Mouse (Mus musculus) midbrain, embryonic 12.5 days (tissue): ENCODE measurements around the gene Senp3. TPM values are rescaled to one million over a fixed set of nuclear protein-coding genes. Genes with fewer than 3 reads are reported as not detected.
A peak's percentile ranks its signal among the peaks of the same experiment; 100 is the strongest.
"Not testable (repeated sequence)": the region's sequence is repeated elsewhere in the genome, so short reads cannot be mapped to it uniquely, and the experiment has no call there.

Experiments used
- ATAC-seq: fragments of 200-750 bp; cut with Nextera tagmentation; 2 replicates; pipeline ENCODE4 v1.8.0; 2017; ENCODE audit warnings: low read depth, moderate TSS enrichment, moderate library complexity; ENCODE audit not compliant: low FRiP score
- H3K27ac ChIP-seq: fragments of 300-500 bp; sonication (generic); replicated peaks from 2 replicates; pipeline ENCODE4 v1.5.1; 2016; ENCODE audit warnings: mild to moderate bottlenecking
- H3K27me3 ChIP-seq: fragments of 300-500 bp; sonication (generic); 2 replicates; pipeline ENCODE4 v1.6.1; 2016; ENCODE audit warnings: mild to moderate bottlenecking
- H3K36me3 ChIP-seq: fragments of 300-500 bp; sonication (generic); 2 replicates; pipeline ENCODE4 v1.6.1; 2016
- H3K4me1 ChIP-seq: fragments of 300-500 bp; sonication (generic); 2 replicates; pipeline ENCODE4 v1.6.1; 2016
- H3K4me2 ChIP-seq: fragments of 300-500 bp; sonication (generic); replicated peaks from 2 replicates; pipeline ENCODE4 v1.6.1; 2016; ENCODE audit warnings: mild to moderate bottlenecking, moderate library complexity
- H3K4me3 ChIP-seq: fragments of 300-500 bp; sonication (generic); 2 replicates; pipeline ENCODE4 v1.5.1; 2016; ENCODE audit warnings: mild to moderate bottlenecking
- H3K9ac ChIP-seq: fragments of 300-500 bp; sonication (generic); replicated peaks from 2 replicates; pipeline ENCODE4 v1.6.1; 2016; ENCODE audit warnings: mild to moderate bottlenecking, moderate library complexity
- H3K9me3 ChIP-seq: fragments of 300-500 bp; sonication (generic); 2 replicates; pipeline ENCODE4 v1.6.1; 2016; ENCODE audit warnings: mild to moderate bottlenecking
- WGBS: fragments of 180-500 bp; shearing (Covaris S2); methylation state at CpG from one replicate; pipeline ENCODE4 v1.1.7; 2016; 5-methylcytosine and 5-hydroxymethylcytosine counted together
- polyA plus RNA-seq: library from polyadenylated mRNA; unstranded; fragments of >200 nt; fragmentation: Nextera tagmentation; extraction: Ambion mirVana; gene quantifications from 2 replicates; pipeline ENCODE4 v1.2.1, GENCODE M21; 2016

The Senp3 gene
- polyA plus RNA-seq, result 108 and 113 TPM in 2 replicates

GRCm38 (mm10) chr11:69681314-69682208 lies at the start of gene Senp3:
TSS of gene Senp3 (minus strand) at chr11:69682084.
- Histone ChIP-seq H3K27ac (peak within 1 kb of the TSS; percentile 88), H3K36me3 (peaks cover 35% of the 10 kb centered on the region), H3K4me3 (peak within 1 kb of the TSS; percentile 81), H3K27me3 (peaks cover 11% of the 10 kb centered on the region; the same call in 1 of the 2 replicates), H3K9ac (peak within 1 kb of the TSS; percentile 76), H3K9me3 (no peaks in the 10 kb centered on the region), H3K4me1 (peaks cover 32% of the 10 kb centered on the region), H3K4me2 (peak within 1 kb of the TSS; percentile 93)
- under 1% methylated on average over 78 of the region's 80 CpGs for WGBS
- peak; percentile 96 for ATAC-seq

GRCm38 (mm10) chr11:69731408-69731807 lies 49.5 kb upstream of the Senp3 start:
- 96% methylated on average over 2 of the region's 3 CpGs for WGBS
- not testable (repeated sequence) for H3K9me3 ChIP-seq, H3K27ac ChIP-seq, H3K9ac ChIP-seq, H3K4me3 ChIP-seq, H3K4me2 ChIP-seq, H3K27me3 ChIP-seq, H3K4me1 ChIP-seq, ATAC-seq
- peaks cover 35% of the 10 kb centered on the region for H3K36me3 ChIP-seq

GRCm38 (mm10) chr11:69729063-69729462 lies 47.2 kb upstream of the Senp3 start:
- H3K4me3 ChIP-seq, result no peak overlapping the region

GRCm38 (mm10) chr11:69725951-69726350 lies 44.1 kb upstream of the Senp3 start:
- no peak for ATAC-seq
- Histone ChIP-seq H3K36me3 (no peaks in the 10 kb centered on the region), H3K4me2 (no peak overlapping the region), H3K4me1 (no peaks in the 10 kb centered on the region), H3K9ac (no peak overlapping the region), H3K27me3 (no peaks in the 10 kb centered on the region), H3K4me3 (no peak overlapping the region), H3K9me3 (no peaks in the 10 kb centered on the region), H3K27ac (no peak overlapping the region)
- WGBS, result 39% methylated on average over 5 of the region's 5 CpGs

More at GRCm38 (mm10) chr11:69729063-69729462, 47.2 kb upstream of the Senp3 start:
- H3K36me3 ChIP-seq, result peaks cover 12% of the 10 kb centered on the region
- no peak overlapping the region for H3K27ac ChIP-seq
- 17% methylated on average over 3 of the region's 3 CpGs for WGBS
- H3K27me3 ChIP-seq, result no peaks in the 10 kb centered on the region
- no peak overlapping the region for H3K9ac ChIP-seq
- H3K9me3 ChIP-seq, result no peaks in the 10 kb centered on the region
- H3K4me1 ChIP-seq, result no peaks in the 10 kb centered on the region
- no peak for ATAC-seq
- no peak overlapping the region for H3K4me2 ChIP-seq

GRCm38 (mm10) chr11:69723074-69723473 lies 41.2 kb upstream of the Senp3 start:
- no peak for ATAC-seq
- WGBS, result 46% methylated on average over 2 of the region's 2 CpGs
- Histone ChIP-seq H3K4me3 (no peak overlapping the region), H3K9ac (no peak overlapping the region), H3K4me2 (no peak overlapping the region), H3K36me3 (no peaks in the 10 kb centered on the region), H3K4me1 (peaks cover 3% of the 10 kb centered on the region; the same call in 1 of the 2 replicates), H3K9me3 (no peaks in the 10 kb centered on the region), H3K27me3 (no peaks in the 10 kb centered on the region), H3K27ac (no peak overlapping the region)

- 88% methylated on average over 6 of the region's 6 CpGs for WGBS
- no peak for ATAC-seq
Observed at GRCm38 (mm10) chr11:69720852-69721251, 39.0 kb upstream of the Senp3 start.

GRCm38 (mm10) chr11:69719423-69719822 lies 37.5 kb upstream of the Senp3 start:
- Histone ChIP-seq H3K27me3 (no peaks in the 10 kb centered on the region), H3K4me2 (no peak overlapping the region), H3K9me3 (no peaks in the 10 kb centered on the region), H3K9ac (no peak overlapping the region), H3K4me1 (peaks cover 3% of the 10 kb centered on the region; the same call in 1 of the 2 replicates), H3K36me3 (no peaks in the 10 kb centered on the region), H3K4me3 (no peak overlapping the region), H3K27ac (no peak overlapping the region)
- ATAC-seq, result no peak
- WGBS, result 71% methylated on average over 6 of the region's 6 CpGs

More at GRCm38 (mm10) chr11:69720852-69721251, 39.0 kb upstream of the Senp3 start:
- Histone ChIP-seq H3K4me3 (no peak overlapping the region), H3K9me3 (no peaks in the 10 kb centered on the region), H3K4me2 (no peak overlapping the region), H3K36me3 (no peaks in the 10 kb centered on the region), H3K4me1 (peaks cover 3% of the 10 kb centered on the region; the same call in 1 of the 2 replicates), H3K27ac (no peak overlapping the region), H3K9ac (no peak overlapping the region), H3K27me3 (no peaks in the 10 kb centered on the region)

GRCm38 (mm10) chr11:69718661-69719060 lies 36.8 kb upstream of the Senp3 start:
- Histone ChIP-seq H3K4me2 (peak overlapping the region; percentile 8; the same call in 1 of the 2 replicates), H3K4me3 (no peak overlapping the region), H3K27ac (no peak overlapping the region), H3K36me3 (no peaks in the 10 kb centered on the region), H3K9me3 (no peaks in the 10 kb centered on the region), H3K4me1 (peaks cover 3% of the 10 kb centered on the region; the same call in 1 of the 2 replicates), H3K9ac (no peak overlapping the region), H3K27me3 (no peaks in the 10 kb centered on the region)
- no peak for ATAC-seq
- 36% methylated on average over 15 of the region's 15 CpGs for WGBS

GRCm38 (mm10) chr11:69716953-69717352 lies 35.1 kb upstream of the Senp3 start:
- Histone ChIP-seq H3K27ac (no peak overlapping the region), H3K9ac (no peak overlapping the region), H3K4me1 (peaks cover 3% of the 10 kb centered on the region; the same call in 1 of the 2 replicates), H3K27me3 (no peaks in the 10 kb centered on the region), H3K4me2 (no peak overlapping the region), H3K4me3 (no peak overlapping the region), H3K36me3 (no peaks in the 10 kb centered on the region), H3K9me3 (no peaks in the 10 kb centered on the region)
- no peak for ATAC-seq
- WGBS, result 66% methylated on average over 4 of the region's 4 CpGs

- Histone ChIP-seq H3K4me3 (no peak overlapping the region), H3K9ac (no peak overlapping the region), H3K27me3 (no peaks in the 10 kb centered on the region), H3K27ac (no peak overlapping the region), H3K4me2 (no peak overlapping the region), H3K9me3 (no peaks in the 10 kb centered on the region), H3K4me1 (peaks cover 3% of the 10 kb centered on the region; the same call in 1 of the 2 replicates), H3K36me3 (no peaks in the 10 kb centered on the region)
- ATAC-seq, result no peak
- 40% methylated on average over 5 of the region's 5 CpGs for WGBS
Observed at GRCm38 (mm10) chr11:69715929-69716328, 34.0 kb upstream of the Senp3 start.

- Histone ChIP-seq H3K36me3 (no peaks in the 10 kb centered on the region), H3K9ac (no peak overlapping the region), H3K4me2 (no peak overlapping the region), H3K9me3 (no peaks in the 10 kb centered on the region), H3K4me3 (no peak overlapping the region), H3K27me3 (no peaks in the 10 kb centered on the region), H3K27ac (no peak overlapping the region), H3K4me1 (peaks cover 3% of the 10 kb centered on the region; the same call in 1 of the 2 replicates)
- ATAC-seq, result no peak
- 56% methylated on average over 9 of the region's 9 CpGs for WGBS
Observed at GRCm38 (mm10) chr11:69715482-69715881, 33.6 kb upstream of the Senp3 start.

GRCm38 (mm10) chr11:69714636-69715329 lies 32.9 kb upstream of the Senp3 start:
- no peak overlapping the region for H3K27ac ChIP-seq
- 73% methylated on average over 18 of the region's 18 CpGs for WGBS

More at GRCm38 (mm10) chr11:69714636-69715329, 32.9 kb upstream of the Senp3 start:
- Histone ChIP-seq H3K9me3 (no peaks in the 10 kb centered on the region), H3K4me3 (no peak overlapping the region), H3K4me2 (no peak overlapping the region), H3K4me1 (peaks cover 3% of the 10 kb centered on the region; the same call in 1 of the 2 replicates), H3K36me3 (no peaks in the 10 kb centered on the region), H3K9ac (no peak overlapping the region), H3K27me3 (no peaks in the 10 kb centered on the region)
- no peak for ATAC-seq
